Mouse (Mus musculus): ENCODE results near the gene Ado. TPM values are rescaled to one million over a fixed set of nuclear protein-coding genes. Genes with fewer than 3 reads are reported as not detected.

Ado gene
- polyA plus RNA-seq, 1 experiment from 2014 or later, result 83.2 TPM

DNA sequence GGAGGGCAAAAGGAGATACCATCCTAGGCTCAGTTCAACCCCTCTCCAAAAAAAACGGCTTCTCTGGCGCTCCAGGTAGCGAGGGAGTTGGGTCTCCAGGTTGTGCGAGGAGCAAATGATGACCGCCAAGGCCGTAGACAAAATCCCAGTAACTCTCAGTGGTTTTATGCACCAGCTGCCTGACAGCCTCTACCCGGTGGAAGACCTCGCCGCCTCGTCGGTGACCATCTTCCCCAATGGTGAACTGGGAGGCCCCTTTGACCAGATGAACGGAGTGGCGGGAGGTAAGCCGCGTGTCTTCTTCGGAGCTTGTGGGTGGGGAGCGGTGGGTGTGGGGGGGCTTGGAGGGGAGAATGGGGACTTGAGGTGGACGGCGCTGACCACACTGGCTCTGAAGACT is 10.6 kb downstream of the Ado start:
- under 1% methylated on average over 19 of the region's 19 CpGs for WGBS

DNA sequence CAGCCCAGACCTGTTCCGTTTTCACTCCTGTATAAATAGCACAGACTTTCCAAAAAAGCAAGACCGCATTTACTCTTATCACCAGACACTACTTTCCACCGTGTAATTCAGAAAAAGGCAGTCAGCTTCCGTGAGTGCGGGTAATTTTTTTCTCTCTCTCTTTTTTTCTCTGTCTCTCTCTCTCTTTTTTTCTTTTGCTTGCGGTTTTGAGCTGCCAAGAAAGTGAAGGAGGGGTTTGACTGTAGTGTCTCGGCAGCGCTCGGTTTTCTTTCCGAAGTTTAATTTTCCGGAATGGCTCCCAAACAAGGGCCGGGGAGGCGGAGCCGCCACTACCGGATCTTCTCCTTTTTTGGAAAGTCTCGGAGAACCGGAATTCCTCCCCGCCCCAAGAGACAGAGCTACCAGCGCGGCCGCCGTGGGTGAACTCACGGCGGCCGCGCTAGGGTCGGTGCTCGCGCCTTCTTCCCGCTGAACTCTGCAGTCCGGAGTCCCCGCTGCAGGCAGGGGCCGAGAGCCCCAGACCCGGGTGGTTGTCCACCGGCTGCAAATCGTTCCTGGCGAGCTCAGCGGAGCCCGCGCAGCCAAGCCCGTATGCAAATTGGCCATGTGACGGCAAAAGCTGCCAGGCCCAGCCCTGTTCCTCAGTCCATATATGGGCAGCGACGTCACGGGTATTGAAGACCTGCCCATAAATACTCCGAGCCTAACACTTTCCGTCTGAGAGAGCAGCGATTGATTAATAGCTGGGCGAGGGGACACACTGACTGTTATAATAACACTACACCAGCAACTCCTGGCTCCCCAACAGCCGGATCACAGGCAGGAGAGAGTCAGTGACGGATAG is 11.4 kb downstream of the Ado start:
- H3K4me2 ChIP-seq (ENCODE audit: low read length), result peak overlapping the region; percentile 97
- H3K4me3 ChIP-seq (ENCODE audit: low read length), result peak overlapping the region; percentile 71
- H3K36me3 ChIP-seq (ENCODE audit: control insufficient read depth, insufficient read depth, low read length), result no peaks in the 10 kb centered on the region
- no peak overlapping the region for H3K27ac ChIP-seq (ENCODE audit: low read depth, low read length)
- H3K9me3 ChIP-seq (ENCODE audit: control insufficient read depth, low read length), result no peaks in the 10 kb centered on the region
- H3K4me1 ChIP-seq (ENCODE audit: control insufficient read depth, insufficient read depth, low read depth, low read length), result peaks cover 36% of the 10 kb centered on the region
- peak; percentile 87 for ATAC-seq
- peak overlapping the region; percentile 61 for H3K9ac ChIP-seq (ENCODE audit: low read depth, low read length)
- peaks cover 73% of the 10 kb centered on the region for H3K27me3 ChIP-seq (replicated peaks; ENCODE audit: control insufficient read depth, insufficient read depth, low read length)
- under 1% methylated on average over 51 of the region's 51 CpGs for WGBS

More for the DNA sequence above, 10.6 kb downstream of the Ado start:
- no peak for ATAC-seq
- H3K27ac ChIP-seq (ENCODE audit: low read depth, low read length), result no peak overlapping the region
- H3K4me1 ChIP-seq (ENCODE audit: control insufficient read depth, insufficient read depth, low read depth, low read length), result peaks cover 36% of the 10 kb centered on the region
- H3K27me3 ChIP-seq (replicated peaks; ENCODE audit: control insufficient read depth, insufficient read depth, low read length), result peaks cover 72% of the 10 kb centered on the region
- no peaks in the 10 kb centered on the region for H3K9me3 ChIP-seq (ENCODE audit: control insufficient read depth, low read length)
- peak overlapping the region; percentile 97 for H3K4me2 ChIP-seq (ENCODE audit: low read length)
- H3K36me3 ChIP-seq (ENCODE audit: control insufficient read depth, insufficient read depth, low read length), result no peaks in the 10 kb centered on the region
- peak overlapping the region; percentile 71 for H3K4me3 ChIP-seq (ENCODE audit: low read length)
- 0 out of 2 replicates have a peak overlapping the region, but pooled peaks have one; percentile 38 for H3K9ac ChIP-seq (ENCODE audit: low read depth, low read length)

DNA sequence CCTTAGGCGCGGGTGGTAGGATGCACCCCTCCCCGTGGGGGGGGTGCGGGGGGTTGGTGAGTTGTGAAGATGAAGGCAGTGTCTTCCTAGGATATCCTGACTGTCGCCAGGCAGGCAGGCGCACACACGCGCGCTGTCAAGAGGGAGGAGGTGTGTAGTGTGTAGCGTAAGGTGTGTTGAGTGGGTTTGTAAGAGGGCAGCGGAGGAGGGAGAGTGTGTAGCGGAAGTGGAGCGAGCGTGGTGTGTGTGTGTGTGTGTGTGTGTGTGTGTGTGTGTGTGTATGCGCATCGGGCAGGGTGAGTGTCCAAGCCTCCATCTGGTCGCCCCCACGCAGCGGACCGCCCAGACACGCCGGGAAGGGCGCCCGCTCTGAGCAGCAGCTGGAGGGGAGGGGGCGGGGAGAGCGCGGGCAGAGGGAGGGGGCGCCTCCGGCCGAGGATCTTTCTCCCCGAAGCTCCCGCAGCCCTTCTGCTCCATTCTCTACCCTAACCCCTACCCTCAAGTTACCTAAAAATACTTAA is 12.1 kb downstream of the Ado start:
- Histone ChIP-seq H3K27me3 (replicated peaks; ENCODE audit: control insufficient read depth, insufficient read depth, low read length) (peaks cover 72% of the 10 kb centered on the region), H3K4me1 (ENCODE audit: control insufficient read depth, insufficient read depth, low read depth, low read length) (peaks cover 36% of the 10 kb centered on the region), H3K9me3 (ENCODE audit: control insufficient read depth, low read length) (no peaks in the 10 kb centered on the region), H3K4me3 (ENCODE audit: low read length) (peak overlapping the region; percentile 71), H3K36me3 (ENCODE audit: control insufficient read depth, insufficient read depth, low read length) (no peaks in the 10 kb centered on the region), H3K4me2 (ENCODE audit: low read length) (peak overlapping the region; percentile 97), H3K27ac (ENCODE audit: low read depth, low read length) (no peak overlapping the region), H3K9ac (ENCODE audit: low read depth, low read length) (peak overlapping the region; percentile 55)
- peak; percentile 35 for ATAC-seq
- under 1% methylated on average over 30 of the region's 32 CpGs for WGBS

DNA sequence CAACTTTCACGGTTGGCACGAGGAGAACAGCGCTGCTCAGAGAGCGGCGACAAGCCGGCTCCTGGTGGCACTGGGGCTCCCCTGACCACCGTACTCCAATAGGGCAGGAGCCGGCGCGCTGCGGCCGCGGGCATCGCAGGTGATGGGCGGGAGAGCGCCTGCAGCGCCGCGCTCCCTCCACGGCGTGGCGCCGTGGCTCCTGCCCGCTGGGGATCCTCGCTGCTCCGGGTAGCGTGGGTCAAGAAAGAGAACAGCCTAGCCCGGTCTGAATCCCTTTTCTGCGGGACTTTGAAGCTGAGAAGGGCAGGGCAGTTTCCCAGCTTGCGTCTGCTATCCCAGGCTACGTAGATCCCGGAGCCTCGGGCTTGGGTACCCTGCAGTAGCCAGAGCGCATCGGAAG is 12.8 kb downstream of the Ado start:
- H3K9ac ChIP-seq (ENCODE audit: low read depth, low read length), result peak overlapping the region; percentile 24; the same call in 1 of the 2 replicates
- no peaks in the 10 kb centered on the region for H3K36me3 ChIP-seq (ENCODE audit: control insufficient read depth, insufficient read depth, low read length)
- peak overlapping the region; percentile 97 for H3K4me2 ChIP-seq (ENCODE audit: low read length)
- H3K9me3 ChIP-seq (ENCODE audit: control insufficient read depth, low read length), result no peaks in the 10 kb centered on the region
- ATAC-seq, result peak; percentile 40
- H3K27me3 ChIP-seq (replicated peaks; ENCODE audit: control insufficient read depth, insufficient read depth, low read length), result peaks cover 65% of the 10 kb centered on the region
- WGBS, result under 1% methylated on average over 35 of the region's 35 CpGs
- H3K4me3 ChIP-seq (ENCODE audit: low read length), result peak overlapping the region; percentile 71
- no peak overlapping the region for H3K27ac ChIP-seq (ENCODE audit: low read depth, low read length)
- H3K4me1 ChIP-seq (ENCODE audit: control insufficient read depth, insufficient read depth, low read depth, low read length), result peaks cover 36% of the 10 kb centered on the region

DNA sequence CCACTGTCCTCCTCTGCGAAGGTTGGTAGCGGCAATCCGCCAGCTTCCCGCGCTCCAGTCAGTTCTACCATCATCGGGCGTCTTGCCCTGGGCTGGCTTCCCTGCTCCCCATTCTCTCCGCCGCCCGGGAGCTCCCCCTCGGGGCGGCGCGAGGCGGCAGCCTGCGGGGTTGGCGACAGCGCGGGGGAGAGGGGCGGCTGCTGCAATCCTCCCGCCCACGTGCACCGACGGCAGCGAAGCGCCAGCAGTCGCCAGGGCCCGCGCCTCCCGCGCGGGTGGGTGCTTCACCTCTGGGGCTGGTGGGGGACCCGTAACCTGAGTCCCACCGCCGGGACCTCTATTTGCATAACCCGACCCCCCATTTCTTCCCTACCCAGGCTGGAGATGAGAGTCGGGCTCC is 13.5 kb downstream of the Ado start, which contains the start of gene Egr2:
TSS of gene Egr2 (plus strand) at position 220 of the 400 bp plus-strand sequence.
- H3K4me3 ChIP-seq (ENCODE audit: low read length), result peak within 1 kb of the TSS; percentile 71
- peaks cover 36% of the 10 kb centered on the region for H3K4me1 ChIP-seq (ENCODE audit: control insufficient read depth, insufficient read depth, low read depth, low read length)
- peak within 1 kb of the TSS; percentile 97 for H3K4me2 ChIP-seq (ENCODE audit: low read length)
- WGBS, result under 1% methylated on average over 35 of the region's 37 CpGs
- H3K27ac ChIP-seq (ENCODE audit: low read depth, low read length), result no peak within 1 kb of the TSS
- H3K36me3 ChIP-seq (ENCODE audit: control insufficient read depth, insufficient read depth, low read length), result no peaks in the 10 kb centered on the region
- H3K9ac ChIP-seq (ENCODE audit: low read depth, low read length), result peak within 1 kb of the TSS; percentile 36; the same call in 1 of the 2 replicates
- H3K27me3 ChIP-seq (replicated peaks; ENCODE audit: control insufficient read depth, insufficient read depth, low read length), result peaks cover 58% of the 10 kb centered on the region
- no peaks in the 10 kb centered on the region for H3K9me3 ChIP-seq (ENCODE audit: control insufficient read depth, low read length)
- no peak for ATAC-seq

DNA sequence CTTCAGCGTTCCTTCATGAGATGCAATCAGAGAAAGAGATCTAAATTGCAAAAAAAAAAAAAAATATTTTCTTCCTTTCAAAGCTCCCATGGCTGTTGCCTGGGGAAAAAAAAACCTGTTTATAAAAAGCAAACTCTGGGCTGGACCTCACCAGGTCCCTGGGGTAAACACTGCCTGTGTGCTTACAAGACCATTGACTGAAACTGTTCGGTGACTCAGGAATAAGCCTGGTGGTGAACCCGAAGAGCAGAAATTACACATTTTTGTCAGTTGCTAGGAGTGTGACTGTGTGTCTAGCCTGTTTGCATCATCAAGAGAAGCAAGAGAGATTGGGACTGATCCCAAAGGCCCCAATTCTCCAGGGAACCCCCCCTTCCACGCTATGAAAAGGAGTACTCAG is 19.0 kb downstream of the Ado start:
- Histone ChIP-seq H3K36me3 (ENCODE audit: control insufficient read depth, insufficient read depth, low read length) (no peaks in the 10 kb centered on the region), H3K9ac (ENCODE audit: low read depth, low read length) (no peak overlapping the region), H3K4me1 (ENCODE audit: control insufficient read depth, insufficient read depth, low read depth, low read length) (no peaks in the 10 kb centered on the region), H3K4me2 (ENCODE audit: low read length) (no peak overlapping the region), H3K4me3 (ENCODE audit: low read length) (no peak overlapping the region), H3K9me3 (ENCODE audit: control insufficient read depth, low read length) (no peaks in the 10 kb centered on the region), H3K27me3 (replicated peaks; ENCODE audit: control insufficient read depth, insufficient read depth, low read length) (peaks cover 23% of the 10 kb centered on the region), H3K27ac (ENCODE audit: low read depth, low read length) (no peak overlapping the region)
- ATAC-seq, result no peak
- 75% methylated on average over 4 of the region's 4 CpGs for WGBS

DNA sequence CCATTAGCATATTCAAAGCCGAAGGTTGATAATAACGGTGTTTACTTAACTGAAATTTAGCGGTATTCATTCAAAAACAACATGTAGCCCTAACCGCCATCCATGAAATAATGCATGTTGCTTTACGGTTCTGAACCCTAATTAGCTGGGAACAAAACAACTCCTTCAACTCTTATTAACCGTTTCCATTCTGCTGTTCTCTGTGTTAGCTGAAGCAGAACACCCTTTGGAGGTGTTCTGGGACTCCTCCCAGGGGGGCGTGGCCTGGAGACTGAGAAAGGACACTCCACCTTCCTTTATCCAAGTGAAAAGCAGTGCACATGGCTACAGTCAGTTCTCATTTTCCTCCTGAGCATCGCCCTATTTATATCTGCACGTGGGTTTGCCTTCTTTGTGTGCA is 22.3 kb downstream of the Ado start:
- Histone ChIP-seq H3K4me3 (ENCODE audit: low read length) (no peak overlapping the region), H3K4me1 (ENCODE audit: control insufficient read depth, insufficient read depth, low read depth, low read length) (no peaks in the 10 kb centered on the region), H3K4me2 (ENCODE audit: low read length) (no peak overlapping the region), H3K9me3 (ENCODE audit: control insufficient read depth, low read length) (no peaks in the 10 kb centered on the region), H3K27ac (ENCODE audit: low read depth, low read length) (no peak overlapping the region), H3K27me3 (replicated peaks; ENCODE audit: control insufficient read depth, insufficient read depth, low read length) (no peaks in the 10 kb centered on the region; the same call in 1 of the 2 replicates), H3K36me3 (ENCODE audit: control insufficient read depth, insufficient read depth, low read length) (no peaks in the 10 kb centered on the region), H3K9ac (ENCODE audit: low read depth, low read length) (no peak overlapping the region)
- 58% methylated on average over 9 of the region's 9 CpGs for WGBS
- no peak for ATAC-seq

DNA sequence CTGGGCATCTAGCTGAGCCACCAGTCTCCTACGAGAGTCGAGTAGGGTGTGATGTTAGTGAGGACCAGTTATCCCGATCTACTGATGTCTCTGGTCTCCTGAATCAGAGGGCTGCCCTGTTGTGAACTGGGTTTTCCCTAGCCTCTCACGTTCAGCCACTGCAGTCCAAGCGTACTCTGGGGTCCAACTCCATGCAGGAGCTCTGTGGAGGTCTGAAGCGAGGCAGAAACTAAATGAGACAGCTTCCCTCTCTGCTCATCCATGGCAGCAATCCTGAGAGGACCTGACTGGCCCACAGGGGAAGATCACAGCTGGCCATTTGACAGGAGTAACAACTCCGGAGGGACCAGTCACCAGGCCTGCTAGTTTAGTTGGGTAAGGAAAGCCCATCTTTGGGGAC is 24.1 kb downstream of the Ado start:
- Histone ChIP-seq H3K27me3 (replicated peaks; ENCODE audit: control insufficient read depth, insufficient read depth, low read length) (no peaks in the 10 kb centered on the region), H3K4me3 (ENCODE audit: low read length) (no peak overlapping the region), H3K9me3 (ENCODE audit: control insufficient read depth, low read length) (no peaks in the 10 kb centered on the region), H3K4me1 (ENCODE audit: control insufficient read depth, insufficient read depth, low read depth, low read length) (no peaks in the 10 kb centered on the region), H3K9ac (ENCODE audit: low read depth, low read length) (no peak overlapping the region), H3K4me2 (ENCODE audit: low read length) (no peak overlapping the region), H3K36me3 (ENCODE audit: control insufficient read depth, insufficient read depth, low read length) (no peaks in the 10 kb centered on the region), H3K27ac (ENCODE audit: low read depth, low read length) (no peak overlapping the region)
- WGBS, result 85% methylated on average over 7 of the region's 7 CpGs
- no peak for ATAC-seq

DNA sequence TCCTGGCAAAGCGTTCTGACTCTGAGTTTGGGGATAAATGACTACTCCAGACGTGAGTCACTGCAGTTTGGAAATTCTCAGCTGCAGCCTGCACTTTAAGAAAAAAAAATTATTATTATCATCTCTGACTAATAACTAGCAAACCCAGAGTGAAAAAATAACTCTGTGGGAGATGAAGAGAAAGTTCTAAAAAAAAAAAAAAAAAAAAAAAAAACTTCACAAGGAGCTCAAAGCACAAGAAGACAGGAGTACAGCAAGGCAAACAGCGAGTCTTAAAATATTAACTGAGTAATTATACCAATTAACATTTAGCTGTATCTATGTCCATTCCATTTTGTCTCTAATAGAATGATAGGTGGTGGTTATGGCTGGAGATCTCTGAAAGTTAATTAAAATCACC is 24.6 kb downstream of the Ado start:
- no peaks in the 10 kb centered on the region for H3K9me3 ChIP-seq (ENCODE audit: control insufficient read depth, low read length)
- H3K27ac ChIP-seq (ENCODE audit: low read depth, low read length), result no peak overlapping the region
- no peak for ATAC-seq
- H3K27me3 ChIP-seq (replicated peaks; ENCODE audit: control insufficient read depth, insufficient read depth, low read length), result no peaks in the 10 kb centered on the region
- 85% methylated on average over 3 of the region's 3 CpGs for WGBS
- H3K4me3 ChIP-seq (ENCODE audit: low read length), result no peak overlapping the region
- H3K4me2 ChIP-seq (ENCODE audit: low read length), result no peak overlapping the region
- no peaks in the 10 kb centered on the region for H3K36me3 ChIP-seq (ENCODE audit: control insufficient read depth, insufficient read depth, low read length)
- H3K9ac ChIP-seq (ENCODE audit: low read depth, low read length), result no peak overlapping the region
- H3K4me1 ChIP-seq (ENCODE audit: control insufficient read depth, insufficient read depth, low read depth, low read length), result no peaks in the 10 kb centered on the region

All from hindbrain, embryonic 16.5 days (tissue).